31 mouse cellular contexts compared by ENCODE assay signal in the genomic region with DNA sequence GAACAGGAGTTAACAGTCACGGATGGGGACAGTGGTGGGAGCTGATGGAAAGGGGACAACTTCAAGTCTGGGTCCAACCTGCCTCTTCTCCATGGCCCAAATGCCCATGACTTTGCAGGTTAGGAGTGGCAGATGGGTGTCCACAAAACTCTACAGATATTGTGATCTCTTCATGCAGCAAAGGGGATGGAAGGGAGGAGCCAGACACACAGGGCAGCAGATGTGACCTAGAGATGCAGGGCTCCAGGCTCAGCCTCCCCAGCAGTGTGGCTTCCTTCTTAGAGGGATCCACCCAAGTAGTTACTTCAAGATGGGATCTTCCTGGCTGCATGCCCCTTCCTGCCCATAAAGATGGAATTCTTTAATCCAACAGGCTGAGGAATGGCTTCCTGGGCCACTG. TPM values are rescaled to one million over a fixed set of nuclear protein-coding genes. Genes with fewer than 3 reads are reported as not detected.
DNase-seq lines count a peak whose midpoint lies in the region; ATAC-seq and TF ChIP-seq lines count a peak whose summit lies in the region.
"Had no signal": no experiment of that assay in that cellular context is flagged by ENCODE, and none has a peak within 500 bp of the region (broad histone marks: within the 10 kb centered on the region; RNA-seq: fewer than 3 reads in every experiment).

No protein-coding gene starts in this region.

- no peaks in the 10 kb centered on the region; the same call in 1 of the 2 replicates for H3K4me1 ChIP-seq in bone marrow, adult 2 months (ENCODE audit: control insufficient read depth, insufficient read depth, low read length)
- peaks cover 18 to 20% of the 10 kb centered on the region in 2 experiments for H3K4me1 ChIP-seq in liver, embryonic 14.5 days (replicated peaks; ENCODE audit: control insufficient read depth in 2 of 2, insufficient read depth in 2 of 2, low read length in 1 of 2)
- H3K4me1 ChIP-seq in midbrain, embryonic 10.5 days, result peaks cover 12% of the 10 kb centered on the region
- 0 out of 2 replicates have a peak, but pooled peaks cover 7% of the 10 kb centered on the region for H3K4me1 ChIP-seq in forebrain, embryonic 15.5 days
- H3K4me1 ChIP-seq: neural tube, embryonic 12.5 days had no signal

- H3K4me2 ChIP-seq in liver, embryonic 14.5 days (ENCODE audit: low read depth), result peak overlapping the region; percentile 36
- H3K4me2 ChIP-seq in forebrain, embryonic 15.5 days (replicated peaks), result no peak overlapping the region
- H3K4me2 ChIP-seq: forebrain, embryonic 12.5 days; heart, embryonic 11.5 days; hindbrain, embryonic 13.5 days; limb, embryonic 12.5 days; neural tube, embryonic 12.5 days had no signal

- H3K9ac ChIP-seq in liver, embryonic 14.5 days (replicated peaks), result peak overlapping the region; percentile 15; the same call in 1 of the 2 replicates
- H3K9ac ChIP-seq in forebrain, embryonic 15.5 days (replicated peaks), result no peak overlapping the region
- H3K9ac ChIP-seq: forebrain, embryonic 12.5 days; hindbrain, embryonic 13.5 days; limb, embryonic 12.5 days; neural tube, embryonic 12.5 days had no signal

- peak; percentile 94 for ATAC-seq in erythroid progenitor cell, adult 5-6 weeks (replicated peaks; ENCODE audit: low FRiP score, poor library complexity, severe bottlenecking)
- ATAC-seq in liver, embryonic 14.5 days (ENCODE audit: insufficient read depth), result peak; percentile 91
- ATAC-seq in megakaryocyte-erythroid progenitor cell, adult 5-6 weeks (replicated peaks; ENCODE audit: low FRiP score, low TSS enrichment, poor library complexity, severe bottlenecking), result peak; percentile 85
- no peak for ATAC-seq in forebrain, embryonic 15.5 days (replicated peaks)
- ATAC-seq: intestine, embryonic 16.5 days; lung, postnatal 0 days; midbrain, embryonic 16.5 days had no signal

- TF ChIP-seq EP300 in liver, embryonic 14.5 days (IDR thresholded peaks at IDR 0.05; ENCODE audit: low read depth), result peak; percentile 58

- H3K36me3 ChIP-seq in liver, embryonic 14.5 days (replicated peaks; ENCODE audit: control insufficient read depth, insufficient read depth, low read depth), result no peaks in the 10 kb centered on the region
- no peaks in the 10 kb centered on the region for H3K36me3 ChIP-seq in midbrain, embryonic 10.5 days
- no peaks in the 10 kb centered on the region for H3K36me3 ChIP-seq in forebrain, embryonic 15.5 days
- H3K36me3 ChIP-seq: forebrain, embryonic 12.5 days; hindbrain, embryonic 13.5 days; limb, embryonic 12.5 days; neural tube, embryonic 12.5 days had no signal

- no peaks in the 10 kb centered on the region for H3K27me3 ChIP-seq in liver, embryonic 14.5 days (ENCODE audit: control insufficient read depth, insufficient read depth, low read length)
- H3K27me3 ChIP-seq in midbrain, embryonic 10.5 days (ENCODE audit: low read depth, poor library complexity, severe bottlenecking), result no peaks in the 10 kb centered on the region
- no peaks in the 10 kb centered on the region for H3K27me3 ChIP-seq in forebrain, embryonic 15.5 days
- H3K27me3 ChIP-seq: forebrain, embryonic 12.5 days; hindbrain, embryonic 13.5 days; limb, embryonic 12.5 days; neural tube, embryonic 12.5 days had no signal

- peak; percentile 63 to 66 (median 64) for DNase-seq in liver, embryonic 14.5 days (ENCODE audit: low read depth in 3 of 3, low spot score in 3 of 3)
- no peak for DNase-seq in layer of hippocampus, postnatal 14 days (ENCODE audit: low spot score in 2 of 2)
- no peak for DNase-seq in midbrain, embryonic 10.5 days (ENCODE audit: low spot score)
- DNase-seq: adrenal gland, postnatal 25 days; cerebellum, adult 2 months; cerebellum, postnatal 36 days; gastrocnemius, postnatal 25 days; heart, adult 18-20 months; heart, postnatal 4 days; kidney, adult 9 months; kidney, postnatal 10 days; layer of hippocampus, adult 9-11 months; lung, adult 18-20 months; lung, postnatal 4 days; right cerebral cortex, adult 18-20 months; spleen, adult 18-20 months; thymus, adult 2 months; thymus, postnatal 36 days had no signal

- H3K27ac ChIP-seq in bone marrow, adult 2 months (ENCODE audit: control insufficient read depth, insufficient read depth, low read depth, low read length, poor library complexity), result peak overlapping the region; percentile 34; the same call in 1 of the 2 replicates
- H3K27ac ChIP-seq in liver, embryonic 14.5 days, result peak overlapping the region; percentile 67
- no peak overlapping the region for H3K27ac ChIP-seq in midbrain, embryonic 10.5 days (replicated peaks)
- H3K27ac ChIP-seq in forebrain, embryonic 15.5 days (replicated peaks), result no peak overlapping the region
- H3K27ac ChIP-seq: forebrain, embryonic 12.5 days; hindbrain, embryonic 13.5 days; left cerebral cortex, adult 2 months; limb, embryonic 12.5 days; neural tube, embryonic 12.5 days had no signal

- no peak for TF ChIP-seq POLR2A in bone marrow, adult 2 months (IDR thresholded peaks at IDR 0.05; ENCODE audit: borderline replicate concordance, control insufficient read depth, low read depth, low read length)

- TF ChIP-seq CTCF in bone marrow, adult 2 months (IDR thresholded peaks at IDR 0.05; ENCODE audit: control insufficient read depth, insufficient read depth, low read length), result no peak
- no peak for TF ChIP-seq CTCF in liver, embryonic 14.5 days (IDR thresholded peaks at IDR 0.05; ENCODE audit: low read depth)

- 91% methylated on average over 1 of the region's 1 CpGs for WGBS in bone marrow, adult 2 months
- 87% methylated on average over 1 of the region's 1 CpGs for WGBS in liver, embryonic 14.5 days (ENCODE audit: insufficient replicate concordance)
- WGBS in midbrain, embryonic 10.5 days, result 93% methylated on average over 1 of the region's 1 CpGs
- 100% methylated on average over 1 of the region's 1 CpGs for WGBS in forebrain, embryonic 15.5 days

- H3K9me3 ChIP-seq in liver, embryonic 14.5 days (ENCODE audit: control insufficient read depth, low read length), result no peaks in the 10 kb centered on the region
- no peaks in the 10 kb centered on the region for H3K9me3 ChIP-seq in midbrain, embryonic 10.5 days (replicated peaks)
- no peaks in the 10 kb centered on the region for H3K9me3 ChIP-seq in forebrain, embryonic 15.5 days
- H3K9me3 ChIP-seq: forebrain, embryonic 12.5 days; hindbrain, embryonic 13.5 days; limb, embryonic 12.5 days; neural tube, embryonic 12.5 days had no signal

- no peak overlapping the region for H3K4me3 ChIP-seq in bone marrow, adult 2 months (replicated peaks; ENCODE audit: control insufficient read depth, low read depth, low read length)
- no peak overlapping the region for H3K4me3 ChIP-seq in liver, embryonic 14.5 days (ENCODE audit: insufficient read depth in 1 of 2, low read depth in 2 of 2, low read length in 2 of 2)
- no peak overlapping the region for H3K4me3 ChIP-seq in midbrain, embryonic 10.5 days
- no peak overlapping the region for H3K4me3 ChIP-seq in forebrain, embryonic 15.5 days
- H3K4me3 ChIP-seq: forebrain, embryonic 12.5 days; hindbrain, embryonic 13.5 days; left cerebral cortex, adult 2 months; limb, embryonic 12.5 days; neural tube, embryonic 12.5 days had no signal

RNA-seq across cellular contexts. Expression of gene Jade2, which starts 9.6 kb away (rescaled TPM):
- polyA plus RNA-seq in bone marrow, adult 2 months (2011; ENCODE audit: insufficient read depth, insufficient read length, low replicate concordance, missing spikeins), result 5.5 and 5.9 TPM in 2 replicates
- 4.3 and 4.6 TPM in 2 replicates for total RNA-seq in erythroid progenitor cell, adult 5-6 weeks (2015; ENCODE audit: low replicate concordance)
- 5.6 and 5.9 TPM in 2 replicates for total RNA-seq in erythroid progenitor cell, adult 5-6 weeks (2017; ENCODE audit: low replicate concordance)
- 0.63 and 0.77 TPM in 2 replicates for polyA plus RNA-seq in liver, embryonic 14.5 days (2012; rRNA removed)
- 0.42 and 0.46 TPM in 2 replicates for polyA plus RNA-seq in liver, embryonic 14.5 days (2014; fragmentation: Nextera tagmentation; extraction: Ambion mirVana)
- 11.1 and 12.1 TPM in 2 replicates for total RNA-seq in megakaryocyte-erythroid progenitor cell, adult 5-6 weeks (2014; fragmentation: Nextera tagmentation)
- 7.1 and 8.9 TPM in 2 replicates for total RNA-seq in megakaryocyte-erythroid progenitor cell, adult 5-6 weeks (2017)
- 10 to 100 TPM; 14.5 to 15.0 TPM for total RNA-seq in layer of hippocampus, postnatal 14 days (2021)
- 0.41 and 0.47 TPM in 2 replicates for polyA plus RNA-seq in midbrain, embryonic 10.5 days (2016; fragmentation: Nextera tagmentation; extraction: Ambion mirVana)
- 0.45 and 0.47 TPM in 2 replicates for polyA plus RNA-seq in forebrain, embryonic 15.5 days (2015; fragmentation: Nextera tagmentation; extraction: Ambion mirVana)

Comparison
In these comparisons a context has a peak if more than half of its experiments do, and no peak if none do; other contexts are left out.
1. H3K27ac ChIP-seq: peak in bone marrow, adult 2 months (single experiment) and liver, embryonic 14.5 days (single experiment); none in midbrain, embryonic 10.5 days (single experiment) and forebrain, embryonic 15.5 days (single experiment).
2. DNase-seq: peak in liver, embryonic 14.5 days (3 of 3); none in layer of hippocampus, postnatal 14 days (0 of 2) and midbrain, embryonic 10.5 days (single experiment).